Mouse (Mus musculus) cerebellum, adult 18-20 months (tissue): ENCODE data around the gene Zfp446.
A peak's percentile ranks its signal among the peaks of the same experiment; 100 is the strongest.

Experiments
- DNase-seq, 2 experiments: peaks; one replicate each; pipeline ENCODE4 v3.0.0; 2021

The Zfp446 gene

DNA sequence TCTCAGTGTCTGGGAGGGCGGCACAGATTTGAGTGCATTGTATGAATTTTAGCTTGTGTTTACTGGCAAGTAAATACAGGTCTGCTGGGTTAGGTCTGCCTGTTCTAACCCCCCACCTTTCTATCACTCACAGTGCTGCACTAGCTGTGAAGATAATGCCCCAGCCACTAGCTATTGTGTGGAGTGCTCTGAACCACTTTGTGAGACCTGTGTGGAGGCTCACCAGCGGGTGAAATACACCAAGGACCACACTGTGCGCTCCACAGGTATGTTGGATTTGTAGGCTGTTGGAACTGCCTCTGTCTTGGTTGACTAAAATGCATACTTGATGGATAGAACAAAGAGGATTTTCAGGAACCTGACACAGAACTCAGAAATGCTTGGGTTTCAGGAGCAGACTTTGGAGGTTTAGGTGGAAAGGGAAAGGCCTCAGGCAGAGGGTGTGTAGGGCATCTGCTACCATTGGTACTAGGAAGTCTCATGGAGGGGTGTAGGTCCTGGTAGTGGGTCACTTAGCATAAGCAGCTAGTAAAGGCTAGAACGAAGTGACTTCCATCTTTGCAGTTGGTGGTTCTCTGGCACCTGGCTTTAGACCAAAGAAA lies 48.0 kb downstream of the Zfp446 start:
- DNase-seq, result peak in 1 of 2 experiments; percentile 13

DNA sequence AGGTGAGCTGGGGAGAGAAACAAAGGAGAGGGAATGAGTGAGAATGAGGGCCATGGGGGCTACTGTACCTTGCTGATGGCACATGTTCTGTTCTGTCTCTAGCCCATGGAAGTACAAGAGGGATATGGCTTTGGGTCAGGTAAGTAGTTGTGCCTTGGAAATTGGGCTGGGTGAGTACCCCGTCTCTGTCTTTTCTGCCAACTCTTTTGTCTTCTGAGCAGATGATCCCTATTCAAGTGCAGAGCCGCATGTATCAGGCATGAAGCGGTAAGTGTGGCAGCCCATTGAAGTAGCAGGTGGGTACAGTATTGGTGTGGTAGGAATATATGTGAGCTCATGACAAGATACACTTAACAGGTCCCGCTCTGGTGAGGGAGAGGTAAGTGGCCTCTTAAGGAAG lies 51.3 kb downstream of the Zfp446 start:
- DNase-seq, result no peak

DNA sequence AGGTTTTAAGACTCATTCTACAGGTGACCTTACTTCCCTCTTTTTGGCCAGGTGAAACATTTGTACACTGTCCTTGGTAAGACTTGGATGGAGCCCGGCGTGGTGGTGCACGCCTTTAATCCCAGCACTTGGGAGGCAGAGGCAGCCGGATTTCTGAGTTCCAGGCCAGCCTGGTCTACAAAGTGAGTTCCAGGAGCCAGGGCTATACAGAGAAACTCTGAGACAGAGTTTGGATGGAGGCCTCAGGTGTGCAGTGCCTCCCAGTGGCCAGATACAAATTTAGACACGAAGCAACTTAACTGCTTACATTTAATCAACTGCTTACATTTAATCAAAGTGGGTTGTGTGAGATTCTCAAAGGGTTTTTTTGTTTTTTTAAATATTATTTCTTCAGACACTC lies 53.4 kb downstream of the Zfp446 start:
- DNase-seq, result peak in 1 of 2 experiments; percentile 14

DNA sequence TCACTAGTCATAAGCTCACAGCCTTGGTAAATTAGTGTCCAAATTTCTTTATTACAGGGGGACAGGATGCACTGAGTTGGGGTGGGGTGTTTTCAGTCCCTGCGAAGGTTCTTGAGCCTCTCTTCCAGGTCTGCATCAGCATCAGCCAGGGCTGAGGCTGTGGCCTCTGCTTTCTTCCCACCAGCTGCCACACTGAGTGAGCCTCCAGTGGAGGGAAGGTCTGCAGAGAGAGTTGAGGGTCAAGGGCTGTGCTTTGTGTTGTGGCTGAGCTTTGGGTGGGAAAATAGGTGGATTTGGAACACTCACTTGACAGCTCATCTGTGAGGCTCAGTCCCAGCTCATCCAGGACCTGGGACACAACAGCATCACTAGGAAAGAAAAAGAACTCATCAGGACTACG lies 54.3 kb downstream of the Zfp446 start:
- DNase-seq, result no peak

DNA sequence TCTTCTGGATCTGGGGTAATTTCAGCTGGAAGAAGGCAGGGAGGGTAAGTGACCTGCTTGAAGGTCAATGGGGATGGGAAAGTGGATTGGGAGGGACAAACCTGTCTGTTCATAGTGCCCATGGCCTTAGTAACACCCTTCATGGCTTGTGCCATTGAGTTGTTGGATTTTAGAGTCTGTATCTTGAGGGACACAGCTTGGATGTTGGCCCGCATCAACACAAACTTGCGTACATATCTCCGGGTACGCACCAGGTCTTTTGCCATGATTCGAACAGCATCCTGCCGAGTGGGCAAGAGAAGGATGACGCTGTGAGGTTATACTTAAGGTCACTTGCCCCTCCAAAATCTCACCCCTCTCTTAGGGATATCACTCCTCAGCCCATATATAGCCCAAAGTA lies 54.9 kb downstream of the Zfp446 start:
- DNase-seq, result peak in 1 of 2 experiments; percentile 11

DNA sequence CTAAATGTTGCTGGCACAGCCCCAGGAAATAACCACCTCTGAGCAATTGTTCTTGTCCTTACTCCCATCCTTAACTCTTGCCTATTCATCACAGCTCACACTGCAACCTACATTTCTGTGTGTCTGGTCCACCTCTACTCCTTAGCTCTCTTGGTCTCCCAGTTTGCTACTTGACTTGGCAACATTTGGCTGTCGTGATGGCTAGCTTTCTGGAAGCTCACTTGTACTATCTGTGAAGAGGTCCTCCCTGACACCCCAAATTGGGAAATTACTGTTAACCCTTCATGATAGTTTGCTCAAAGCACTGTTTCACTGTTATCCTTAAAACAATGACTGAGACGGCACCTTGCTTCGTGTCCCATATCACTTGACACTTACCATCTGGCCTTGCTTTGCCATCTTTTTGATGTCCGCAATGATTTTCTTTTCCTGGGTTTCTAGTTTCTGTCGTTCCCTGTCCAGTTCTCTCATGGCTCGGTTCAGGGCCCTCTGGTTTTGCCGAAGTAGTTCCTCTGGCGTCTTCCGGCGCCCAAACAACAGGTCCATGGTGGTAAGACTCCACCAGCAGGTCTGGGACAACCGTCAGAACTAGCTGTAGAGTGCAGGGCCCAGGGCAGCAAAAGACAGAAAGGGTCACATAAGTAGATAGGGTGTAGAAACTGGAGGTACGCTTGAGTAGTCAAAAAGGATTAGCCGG lies 56.0 kb downstream of the Zfp446 start:
- peak in 1 of 2 experiments; percentile 28 for DNase-seq

DNA sequence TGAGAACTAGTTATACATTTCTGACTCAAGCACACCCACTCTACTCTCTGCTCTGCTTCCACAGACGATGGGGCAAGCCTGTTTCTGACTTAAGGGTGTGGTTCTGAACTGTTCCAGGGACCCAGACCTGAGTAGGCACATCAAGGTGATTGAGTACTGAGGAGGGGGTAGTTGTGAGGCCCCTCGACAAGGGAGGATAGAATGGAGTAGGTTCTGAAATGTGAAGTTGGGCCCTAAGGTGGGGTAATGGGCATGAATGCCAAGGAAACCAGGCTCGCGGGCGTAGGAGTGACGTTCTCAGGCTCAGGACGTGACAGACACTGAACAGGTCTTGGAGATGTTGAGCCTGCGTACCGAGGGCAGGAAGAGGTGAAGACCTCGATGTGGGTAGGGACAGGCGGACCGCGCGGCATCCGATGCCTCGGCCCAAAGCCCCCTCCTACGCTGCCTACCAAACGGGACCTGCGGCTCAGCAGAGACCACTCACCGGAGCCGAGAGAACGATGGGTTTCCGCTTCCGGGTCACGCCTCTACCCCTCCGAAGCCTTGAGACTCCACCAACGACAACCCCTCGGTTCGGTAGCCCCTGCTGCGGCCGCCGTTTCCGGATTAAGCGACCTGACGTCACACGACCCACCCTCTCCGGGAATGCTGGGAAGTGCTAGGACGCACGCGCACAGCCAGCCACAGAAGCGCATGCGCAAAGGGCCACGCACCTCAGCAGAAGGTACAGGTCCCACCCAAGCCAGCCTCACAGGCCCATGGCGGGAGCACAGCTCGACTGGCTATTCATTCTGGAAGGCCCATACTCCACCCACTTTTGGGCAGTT lies 56.7 kb downstream of the Zfp446 start, which contains the start of gene Chmp2a:
TSS of gene Chmp2a (minus strand) at position 660 of the 830 bp plus-strand sequence.
- peak; percentile 97 to 98 for DNase-seq
